Mouse (Mus musculus): ENCODE data around the gene Fer.

Gene Fer

DNA sequence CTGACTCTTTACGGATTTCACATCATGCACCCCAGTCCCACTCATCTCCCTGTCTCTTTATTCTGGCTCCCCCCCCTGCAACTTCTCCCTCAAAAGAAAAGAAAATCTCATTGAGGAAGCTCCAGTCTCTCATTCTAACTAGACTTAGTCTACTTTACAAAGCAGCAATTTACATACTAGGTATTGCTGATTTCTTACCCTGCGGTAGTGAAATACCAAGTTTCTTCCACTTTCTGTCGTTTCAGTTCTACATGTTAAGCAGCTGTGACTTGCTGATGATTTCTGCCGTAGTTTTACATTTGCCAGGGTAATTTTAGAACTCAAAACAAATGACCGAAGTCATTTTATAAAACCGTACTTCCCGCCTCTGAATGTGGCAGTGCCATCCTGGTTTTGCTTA lies 8.9 kb downstream of the Fer start:
- no peak for DNase-seq

DNA sequence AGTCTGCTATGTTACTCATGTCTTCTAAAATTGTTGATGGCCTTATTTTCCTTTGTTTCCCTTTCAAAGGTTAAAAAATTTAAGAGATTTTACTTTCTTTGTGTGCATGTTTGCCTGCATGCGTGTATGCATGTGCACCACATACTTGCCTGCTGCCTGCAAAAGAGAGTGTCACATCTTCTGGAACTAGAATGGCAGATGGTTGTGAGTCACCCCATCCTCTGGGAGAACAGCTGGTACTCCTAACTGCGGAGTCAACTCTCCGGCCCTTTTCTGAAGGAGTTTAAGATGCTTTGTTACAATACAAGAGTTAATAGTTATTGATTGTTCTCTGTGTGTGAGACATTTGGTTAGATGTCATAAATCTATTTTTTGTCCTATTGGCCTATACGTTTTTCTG lies 16.0 kb downstream of the Fer start:
- no peak for DNase-seq

DNA sequence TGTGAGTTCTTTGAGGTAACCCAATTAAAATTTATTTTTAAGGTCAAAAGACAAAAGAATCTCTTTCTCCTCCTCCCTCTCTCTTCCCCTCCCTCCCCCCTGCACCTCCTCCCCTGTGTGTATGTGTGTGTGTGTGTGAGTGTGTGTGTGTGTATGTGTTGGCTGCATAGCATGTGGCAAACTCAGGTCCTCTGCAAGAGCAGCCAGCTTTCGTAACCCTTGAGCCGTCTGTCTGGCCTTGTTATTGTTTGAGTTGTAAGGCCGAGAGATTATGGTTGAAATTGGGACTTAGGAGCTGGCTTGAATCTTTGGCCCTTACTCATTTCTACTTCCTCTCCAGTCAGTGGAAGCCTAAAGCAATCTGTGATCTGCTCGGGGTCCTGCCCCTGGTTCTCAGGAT lies 17.1 kb downstream of the Fer start:
- DNase-seq = no peak

DNA sequence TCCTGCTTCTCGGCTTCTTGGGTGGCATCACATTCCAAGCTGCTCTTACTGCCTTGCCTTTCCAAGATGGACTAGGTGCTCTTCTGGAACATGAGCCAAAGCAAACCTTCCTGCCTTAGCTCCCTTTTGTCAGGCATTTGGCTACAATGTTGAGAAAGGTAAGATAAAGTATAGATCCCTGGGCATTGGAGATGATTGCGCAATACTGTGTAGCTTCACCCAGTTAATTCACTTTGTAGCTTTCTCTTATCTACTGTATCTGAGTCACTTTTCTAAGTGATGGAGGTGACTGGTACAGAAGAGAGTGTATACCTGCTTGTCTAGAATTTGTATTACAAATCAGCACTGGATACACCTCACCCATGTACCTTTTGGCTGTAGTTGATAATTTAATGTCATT lies 24.1 kb downstream of the Fer start:
- no peak for DNase-seq

DNA sequence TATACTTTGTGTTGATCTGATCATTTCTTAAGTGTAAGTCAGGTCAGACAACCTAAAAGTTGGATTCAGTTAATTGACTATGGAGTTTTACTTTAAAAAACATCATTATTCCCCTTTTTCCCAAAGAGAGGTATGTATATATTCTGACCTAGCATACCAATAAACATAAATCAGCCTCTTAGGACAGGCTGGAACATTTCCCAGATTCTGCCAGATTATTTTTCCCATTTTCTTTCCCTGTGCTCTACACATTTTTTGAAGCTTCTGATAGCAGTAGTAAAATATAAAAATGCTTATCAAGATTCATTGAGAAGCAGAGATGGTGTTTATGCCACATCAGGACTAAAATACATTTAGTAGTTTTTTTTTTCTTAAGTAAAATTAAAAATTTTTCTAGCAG lies 27.7 kb downstream of the Fer start:
- no peak for DNase-seq

DNA sequence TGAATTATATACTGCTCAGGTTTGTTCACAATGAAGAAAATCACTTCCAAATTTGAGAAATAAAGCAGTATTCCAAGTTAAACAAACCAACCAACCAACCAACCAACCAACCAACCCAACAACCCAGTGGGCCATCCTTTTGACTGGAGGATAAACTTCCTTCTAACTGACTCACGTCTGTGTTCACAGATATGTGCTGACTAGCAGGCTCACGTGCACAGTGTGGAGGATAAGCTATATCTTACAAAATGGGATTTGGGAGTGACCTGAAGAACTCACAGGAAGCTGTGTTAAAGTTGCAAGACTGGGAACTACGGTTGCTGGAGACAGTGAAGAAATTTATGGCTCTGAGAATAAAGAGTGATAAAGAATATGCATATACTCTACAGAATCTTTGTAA lies 33.0 kb downstream of the Fer start:
- no peak for DNase-seq

DNA sequence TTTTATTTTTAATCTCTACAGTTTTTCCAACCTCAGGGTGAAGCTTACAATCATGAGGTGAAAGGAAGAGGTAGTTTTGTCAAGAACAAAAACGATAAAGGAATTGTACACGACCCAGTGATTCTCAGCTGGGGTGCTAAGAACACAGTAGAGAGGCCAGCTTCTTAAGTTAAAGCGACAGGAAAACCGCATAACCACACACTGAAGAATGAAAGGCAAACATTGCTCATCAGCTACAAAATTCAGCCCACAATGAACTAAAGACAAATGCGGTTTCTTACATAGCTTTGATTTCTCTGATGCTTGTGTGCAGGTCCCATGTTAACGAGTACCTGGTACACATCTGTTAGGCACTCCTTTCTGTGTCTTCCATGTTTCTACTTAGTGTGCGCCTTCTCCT lies 34.2 kb downstream of the Fer start:
- DNase-seq = no peak

DNA sequence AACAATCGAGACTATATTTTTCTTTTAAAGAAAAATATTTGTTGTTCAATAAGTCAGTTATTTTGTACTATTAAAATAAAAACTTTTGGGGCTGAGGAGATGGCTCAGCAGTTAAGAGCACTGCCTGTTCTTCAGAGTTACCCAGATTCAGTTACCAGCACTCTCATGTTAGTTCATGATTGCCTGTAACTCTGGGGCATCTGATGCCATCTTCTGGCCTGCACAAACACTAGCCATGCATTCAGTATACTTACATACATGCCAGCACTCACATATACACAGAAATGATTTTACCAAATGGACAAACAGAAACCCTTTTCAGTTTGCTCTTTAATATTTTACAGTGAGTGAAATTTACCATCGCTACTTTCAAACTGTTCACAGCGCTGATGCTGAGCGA lies 46.4 kb downstream of the Fer start:
- DNase-seq = no peak

DNA sequence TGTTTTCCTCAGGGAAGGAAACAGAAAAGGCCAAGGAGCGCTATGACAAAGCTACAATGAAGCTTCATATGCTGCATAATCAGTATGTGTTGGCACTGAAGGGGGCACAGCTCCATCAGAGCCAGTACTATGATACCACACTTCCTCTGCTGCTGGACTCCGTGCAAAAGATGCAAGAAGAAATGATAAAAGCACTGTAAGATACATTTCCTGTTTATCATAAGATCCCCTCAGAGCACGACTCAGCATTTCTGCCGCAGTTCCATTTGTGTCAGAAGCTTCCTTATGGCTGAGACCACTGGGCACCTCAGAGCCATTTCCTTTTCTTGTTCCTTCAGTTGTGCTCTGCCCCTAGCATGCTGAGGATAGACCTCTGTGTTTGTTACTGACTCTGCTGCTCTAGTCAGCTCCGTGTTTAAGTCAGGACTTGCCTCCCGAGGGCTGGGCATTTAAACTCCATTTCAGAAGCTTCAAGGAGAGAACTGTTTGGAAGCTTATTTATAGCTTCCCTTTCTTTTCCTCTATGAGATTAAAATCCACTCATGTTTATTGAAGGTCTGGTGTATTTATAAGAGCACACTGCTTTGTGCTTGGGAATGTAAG lies 58.8 kb downstream of the Fer start:
- DNase-seq = no peak

DNA sequence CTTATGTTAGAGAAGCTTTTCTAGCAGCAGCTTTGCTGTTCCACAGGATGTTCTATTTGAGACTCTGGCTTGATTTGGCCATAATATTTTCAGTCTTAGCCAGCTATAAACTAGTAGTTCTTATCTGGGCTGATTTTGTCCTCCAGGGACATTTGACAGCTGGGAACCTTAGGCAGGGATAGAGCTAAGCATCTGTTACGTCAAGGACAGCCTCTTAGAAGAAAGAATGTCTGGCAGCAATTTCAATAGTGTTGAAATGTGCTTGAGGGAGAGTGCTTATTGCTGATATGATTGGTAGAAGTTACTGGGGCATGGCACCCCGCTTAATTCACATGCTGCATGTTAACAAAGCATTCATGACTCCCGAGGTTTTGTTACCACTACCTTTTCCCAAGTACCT lies 62.7 kb downstream of the Fer start:
- DNase-seq = no peak

DNA sequence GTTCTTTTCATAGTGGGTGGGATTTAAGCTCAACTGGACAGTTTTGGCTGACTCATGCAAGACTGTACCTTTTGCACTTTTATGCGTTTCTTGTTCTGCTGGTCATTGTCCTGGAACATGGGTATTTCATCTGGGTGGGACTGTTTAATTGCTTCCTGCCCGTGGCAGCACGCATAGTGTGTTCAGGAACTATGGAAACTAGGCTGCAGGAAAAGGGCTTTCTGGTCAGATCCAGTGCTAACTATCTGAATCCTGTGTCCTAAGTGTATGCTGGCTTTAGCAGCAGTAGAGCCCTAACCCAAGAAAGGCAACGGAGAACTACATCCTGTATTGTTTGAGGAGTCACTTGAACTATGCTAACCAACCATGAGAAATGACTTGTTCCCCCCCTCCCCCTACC lies 67.8 kb downstream of the Fer start:
- DNase-seq = no peak

DNA sequence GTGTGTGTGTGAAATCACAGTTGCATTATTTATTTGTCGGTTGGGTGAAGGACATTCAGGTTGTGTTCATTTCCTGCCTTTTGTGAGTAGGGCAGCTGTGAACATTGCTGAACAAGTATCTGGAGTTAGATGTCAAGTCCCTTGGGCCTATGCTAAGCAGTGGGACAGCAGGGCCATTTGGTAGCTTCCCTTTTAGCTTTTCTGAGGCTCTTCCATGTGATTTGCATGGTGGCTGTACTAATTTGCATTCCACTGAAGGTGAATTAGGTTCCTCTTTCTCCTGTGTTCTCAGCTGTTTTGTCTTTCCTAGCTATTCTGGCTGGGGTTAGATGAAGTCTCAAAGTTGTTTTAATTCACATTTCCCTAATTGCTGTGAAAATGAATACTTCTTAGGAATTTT lies 68.7 kb downstream of the Fer start:
- no peak for DNase-seq

DNA sequence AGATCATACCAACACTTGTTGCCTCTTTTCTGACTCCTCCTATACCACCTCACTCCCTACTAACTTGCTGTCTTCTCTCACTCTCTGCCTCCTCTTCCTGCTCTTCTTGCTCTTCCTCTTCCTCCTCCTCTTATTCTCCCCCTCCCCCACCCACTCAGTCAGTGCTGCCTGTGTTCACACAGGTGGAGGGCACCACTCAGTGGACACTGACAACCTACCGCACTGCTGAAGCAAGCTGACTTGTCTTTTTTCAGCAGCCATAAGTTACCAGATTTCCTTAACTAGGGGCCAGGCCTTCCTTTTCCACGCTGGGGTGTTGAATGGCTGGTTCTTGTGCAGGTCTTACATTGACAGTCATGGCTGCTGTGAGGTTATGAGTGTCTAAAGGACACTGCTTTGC lies 72.5 kb downstream of the Fer start:
- no peak for DNase-seq

DNA sequence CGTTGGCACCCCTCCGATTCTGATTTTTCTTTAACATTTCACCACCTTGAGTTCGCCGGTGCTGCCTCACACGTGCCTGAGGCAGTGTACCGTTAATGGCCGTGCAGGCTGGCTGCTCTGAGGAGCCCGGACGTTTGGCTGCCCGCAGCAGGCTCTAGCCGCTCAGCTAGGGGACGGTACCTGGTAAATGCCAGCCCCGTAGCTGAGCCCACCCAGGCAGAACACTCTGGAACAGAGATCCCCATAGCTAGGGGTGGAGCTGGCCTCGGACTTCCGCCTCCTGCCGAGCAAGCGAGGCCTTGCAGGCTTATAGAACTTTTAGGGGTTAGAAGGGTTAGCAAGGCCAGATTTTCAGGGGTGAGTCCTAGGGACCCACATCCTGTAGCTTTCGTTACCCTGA lies 75.0 kb downstream of the Fer start:
- no peak for DNase-seq

DNA sequence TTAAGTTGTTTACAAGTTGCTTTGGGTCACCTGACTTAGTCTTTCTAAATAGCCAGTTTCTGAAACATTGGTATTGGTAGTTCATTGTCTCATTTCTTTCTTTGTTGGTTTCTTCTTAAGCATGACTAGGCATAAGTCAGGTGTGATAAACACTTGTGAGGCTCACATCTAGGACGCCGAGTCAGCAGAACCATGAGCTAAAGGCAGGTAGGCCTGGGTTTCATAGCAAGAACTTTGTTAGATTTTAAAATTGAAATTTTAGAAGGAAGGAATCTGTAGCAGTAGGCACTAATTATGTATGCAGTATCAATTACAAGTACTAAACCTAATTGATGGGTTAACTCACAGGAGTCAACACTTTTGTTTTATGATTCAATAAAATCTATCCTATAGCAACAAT lies 83.9 kb downstream of the Fer start:
- DNase-seq = no peak

DNA sequence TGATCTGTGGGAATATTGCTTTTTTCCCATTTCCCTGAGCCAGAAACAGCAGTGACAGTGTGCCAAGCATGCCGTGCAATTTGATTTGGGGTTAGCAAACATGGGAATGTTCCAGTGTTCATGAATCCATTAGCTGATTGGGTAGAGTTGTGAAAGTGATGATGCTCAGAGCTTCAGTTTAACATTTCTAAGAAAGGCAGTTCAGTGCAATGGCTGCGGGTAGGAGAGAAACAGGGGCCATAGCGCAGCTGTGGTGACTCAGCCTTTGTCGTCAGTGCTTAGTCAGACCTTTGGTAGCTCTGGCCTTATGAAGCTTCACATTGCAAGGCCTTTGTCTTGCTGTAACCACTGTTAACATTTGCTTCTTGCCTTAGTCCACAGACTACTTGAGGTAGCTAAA lies 85.9 kb downstream of the Fer start:
- DNase-seq = no peak

DNA sequence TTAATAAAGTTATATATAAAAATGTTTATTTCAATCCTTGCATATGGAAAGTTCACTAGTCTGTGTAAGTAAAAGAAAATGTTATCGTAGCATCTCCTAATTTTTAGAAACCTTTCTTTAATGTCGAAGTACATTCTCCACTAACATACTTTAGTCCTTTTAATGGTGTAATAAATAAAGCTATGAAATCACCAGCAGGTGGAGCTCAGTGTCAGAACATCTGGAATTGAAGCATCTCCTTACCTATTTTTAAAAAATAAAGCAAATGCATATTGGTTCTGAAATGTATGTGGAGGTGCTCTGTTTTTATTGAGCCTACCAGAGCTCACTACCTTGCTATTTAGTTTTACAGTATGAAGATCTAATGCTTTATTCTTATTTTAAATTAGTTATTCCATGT lies 88.6 kb downstream of the Fer start:
- DNase-seq = no peak

DNA sequence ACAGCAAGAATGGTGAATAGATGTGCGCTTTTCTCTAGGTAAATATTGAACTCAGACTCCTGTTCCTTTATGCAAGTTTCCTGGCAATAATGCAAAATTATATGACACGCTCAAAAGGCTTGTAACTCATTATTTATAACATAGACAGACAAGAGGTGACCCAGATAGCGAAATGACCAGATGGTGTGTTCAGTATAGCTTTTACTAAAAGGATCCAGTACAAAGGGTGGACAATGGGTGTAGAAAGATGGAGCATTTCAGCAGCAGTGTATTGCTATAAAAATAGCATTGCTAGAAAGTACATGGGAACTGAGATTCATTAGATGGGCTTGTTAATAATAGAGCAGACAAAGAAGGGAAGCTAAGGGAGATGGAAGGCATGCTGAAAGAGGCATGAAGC lies 104.2 kb downstream of the Fer start:
- DNase-seq = no peak

DNA sequence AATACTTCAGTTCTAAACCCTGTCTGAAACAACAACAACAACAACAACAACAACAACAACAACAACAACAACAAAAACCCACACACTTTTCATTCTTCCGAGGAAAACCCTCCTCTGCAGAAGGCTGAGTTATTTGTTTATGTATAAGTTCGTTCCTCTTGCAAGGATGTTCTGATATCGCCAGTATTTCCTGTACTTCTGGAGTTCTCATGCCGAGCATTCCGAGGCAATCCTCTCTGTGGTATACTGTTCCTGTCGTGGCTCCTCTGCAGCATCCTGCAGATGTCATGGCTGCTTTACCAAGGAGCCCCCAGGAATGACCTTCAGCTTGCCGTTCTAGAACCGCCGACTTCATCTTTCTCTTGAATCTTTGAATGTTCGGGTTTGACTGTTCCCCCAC lies 106.6 kb downstream of the Fer start:
- DNase-seq = no peak

DNA sequence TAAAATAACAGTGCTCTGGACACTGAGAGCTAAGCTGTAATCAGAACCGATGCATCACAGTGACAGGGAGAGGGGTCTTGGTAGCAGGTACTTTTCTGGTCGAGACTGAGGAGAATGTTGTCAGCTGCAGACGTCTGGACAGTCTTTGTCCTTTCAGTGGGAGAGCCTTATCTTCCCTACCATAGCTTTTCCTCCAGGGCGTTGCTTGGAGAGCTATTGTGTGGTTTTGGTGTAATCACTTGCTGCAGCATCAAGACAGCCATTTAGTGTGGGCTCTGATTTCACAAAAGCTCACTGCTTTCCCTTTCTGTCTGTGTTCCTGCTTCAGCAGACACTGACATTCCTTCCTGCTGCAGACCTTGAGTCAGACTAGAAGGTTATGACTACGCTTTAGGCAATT lies 107.4 kb downstream of the Fer start:
- no peak for DNase-seq

DNA sequence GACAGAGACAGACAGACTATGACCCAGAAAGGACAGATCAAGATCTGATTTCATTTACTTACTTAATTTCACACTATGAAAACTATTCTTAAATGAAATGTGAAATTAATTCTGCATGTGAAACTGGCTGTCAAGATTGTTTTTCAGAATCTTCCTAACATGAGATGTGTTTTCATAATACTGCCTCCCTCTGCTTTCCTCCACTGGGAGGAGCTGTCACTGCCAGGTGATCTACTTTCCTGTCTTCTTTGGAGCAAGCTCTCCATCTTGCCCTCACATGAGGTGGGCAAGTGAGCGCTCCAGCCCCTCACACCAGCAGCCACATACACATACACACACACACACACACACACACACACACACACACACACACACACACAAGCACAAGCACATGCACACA lies 108.1 kb downstream of the Fer start:
- DNase-seq = no peak

DNA sequence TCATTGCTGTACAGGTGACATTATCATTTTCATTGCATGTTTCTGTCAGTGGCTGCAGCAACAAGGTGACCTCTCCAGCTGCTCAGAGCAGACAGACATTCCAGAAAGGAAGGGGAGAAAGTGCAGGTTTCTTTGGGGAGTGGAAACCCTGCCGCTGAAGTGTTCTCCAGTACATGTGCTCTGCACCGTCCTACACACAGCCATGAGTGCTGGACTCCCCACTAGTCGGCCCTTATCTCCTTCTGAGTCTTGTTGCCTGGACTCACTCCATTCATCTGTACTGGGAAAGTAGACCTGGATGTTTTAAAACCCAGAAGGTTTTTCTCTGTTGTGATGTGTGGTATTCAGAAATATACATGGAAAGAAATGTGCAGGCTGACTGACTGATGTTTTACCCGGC lies 109.3 kb downstream of the Fer start:
- no peak for DNase-seq

DNA sequence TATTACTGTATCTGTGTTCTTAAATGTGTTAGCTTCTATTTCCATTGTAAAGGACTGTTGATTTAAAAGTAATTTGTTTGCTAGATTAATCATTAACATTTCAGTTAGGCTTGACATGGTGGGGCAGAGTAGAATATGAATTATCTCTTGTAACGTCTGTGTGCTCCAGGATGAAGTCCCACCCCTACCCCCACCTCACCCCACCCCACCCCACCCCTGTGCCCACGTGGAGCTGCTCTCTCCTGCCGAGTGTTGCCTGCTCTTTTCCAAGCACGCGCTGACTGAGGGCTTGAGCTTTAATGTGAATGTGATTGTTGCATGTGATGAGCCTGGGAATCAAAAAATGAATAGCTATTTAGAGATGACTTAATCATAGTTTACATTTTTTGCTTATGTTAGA lies 110.9 kb downstream of the Fer start:
- no peak for DNase-seq

DNA sequence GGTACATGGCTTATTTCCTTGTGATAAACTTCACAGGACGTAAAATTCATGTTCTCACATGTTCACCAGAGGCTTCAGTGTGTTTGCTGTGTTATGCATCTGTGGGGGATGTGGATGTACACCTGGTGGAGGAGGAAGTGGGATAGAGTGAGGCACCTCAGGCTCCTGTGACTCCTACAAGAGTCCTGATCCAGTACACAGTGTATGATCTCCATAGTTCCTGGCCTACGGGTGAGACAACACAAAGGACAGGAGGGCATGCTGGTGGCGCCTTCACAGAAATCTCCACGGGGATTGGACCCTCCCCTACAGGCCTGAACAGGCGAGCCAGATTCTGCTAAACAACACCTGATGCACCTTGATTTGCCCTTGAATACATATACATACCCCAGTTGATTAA lies 111.4 kb downstream of the Fer start:
- no peak for DNase-seq

DNA sequence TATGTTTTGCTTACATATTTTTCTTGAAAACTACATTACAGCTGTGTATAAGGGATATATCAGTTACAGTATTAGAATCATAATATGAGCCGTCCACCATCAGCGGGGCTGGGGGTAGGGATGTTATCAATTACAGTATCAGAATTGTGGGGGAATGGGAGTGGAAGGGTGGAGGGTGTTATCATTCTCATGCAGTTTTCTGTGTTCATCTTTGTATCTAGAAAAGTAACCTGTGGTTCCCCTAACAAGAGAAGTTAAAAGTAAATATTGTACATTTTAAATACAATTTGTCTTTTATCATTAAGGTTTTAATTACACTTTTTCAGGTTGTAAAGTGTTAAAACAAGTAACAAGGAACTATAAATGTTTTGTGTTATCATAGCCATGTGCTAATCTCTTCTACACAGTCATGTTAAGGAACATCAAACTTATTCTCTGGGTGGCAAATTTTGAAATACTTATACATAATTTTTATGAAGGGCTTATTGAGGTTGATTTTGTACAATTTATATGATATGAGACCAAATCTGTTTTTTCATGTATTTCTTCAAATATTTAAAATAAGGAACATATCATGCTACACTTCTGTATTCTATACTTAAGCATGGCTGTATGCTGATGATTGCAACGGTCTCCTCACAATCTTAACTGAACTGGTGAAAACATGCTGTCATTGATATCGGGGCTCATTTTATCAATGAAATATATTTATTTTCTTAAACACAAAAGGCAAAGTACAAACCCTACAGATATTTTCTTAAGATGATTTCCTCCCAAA lies 116.1 kb downstream of the Fer start:
- no peak for DNase-seq

Data from cerebellum, adult 18-20 months (tissue).